Mouse (Mus musculus) heart, embryonic 16.5 days (tissue): ENCODE measurements around the gene Gpr82. TPM values are rescaled to one million over a fixed set of nuclear protein-coding genes. Genes with fewer than 3 reads are reported as not detected.

Source experiments
- microRNA-seq: library from miRNA; unstranded; fragments of <30 nt; microRNA quantifications from one replicate; pipeline ENCODE4, GENCODE M21; 2017
- polyA plus RNA-seq: library from polyadenylated mRNA; unstranded; fragments of >200 nt; fragmentation: Nextera tagmentation; extraction: Ambion mirVana; gene quantifications from 2 replicates; pipeline ENCODE4 v1.2.1, GENCODE M21; 2015

The Gpr82 gene
- polyA plus RNA-seq, 1 experiment from 2014 or later = 0.17 TPM

Small RNAs within 50 kb of the gene (microRNA-seq; reads per million reads assigned to microRNA genes)
- gene Gm25246 = not detected

Other genes starting within 250 kb of the Gpr82 start
- gene Nyx, start 195.3 kb upstream of the Gpr82 start, polyA plus RNA-seq = 0.05 and 0.07 TPM in 2 replicates
- gene Gpr34, start 29.3 kb upstream of the Gpr82 start, polyA plus RNA-seq = 1.3 and 1.4 TPM in 2 replicates
- gene Cask, start 190.0 kb downstream of the Gpr82 start, polyA plus RNA-seq = 5.0 and 6.3 TPM in 2 replicates